Mouse (Mus musculus) layer of hippocampus, adult 2 months (tissue): ENCODE measurements around the gene Eif2b2. TPM values are rescaled to one million over a fixed set of nuclear protein-coding genes. Genes with fewer than 3 reads are reported as not detected.

Source experiments
- DNase-seq, 2 experiments: peaks; one replicate each; pipeline ENCODE4 v3.0.0; 2022; ENCODE audit warnings: low spot score in 2 of 2
- H3K27ac ChIP-seq: fragments of 200-600 bp; 2 replicates; pipeline ENCODE4 v1.8.1; 2022
- H3K4me3 ChIP-seq: fragments of 200-600 bp; 2 replicates; pipeline ENCODE4 v1.8.1; 2022; ENCODE audit warnings: mild to moderate bottlenecking
- CTCF ChIP-seq: fragments of 200-600 bp; conservative IDR thresholded peaks from 2 replicates; pipeline ENCODE4 v1.8.1; 2022; ENCODE audit warnings: antibody characterized with exemption, mild to moderate bottlenecking, moderate library complexity
- microRNA-seq, 2 experiments: library from miRNA; unstranded; fragments of <30 nt; microRNA quantifications; one replicate each; pipeline ENCODE4 v1.2.0; 2021
- total RNA-seq, 2 experiments: library from RNA; stranded (reverse); gene quantifications; 2 replicates each; pipeline ENCODE4 v1.2.3; 2021

Eif2b2 gene
- total RNA-seq, 2 experiments from 2014 or later = 63.5 to 65.3 TPM

DNA sequence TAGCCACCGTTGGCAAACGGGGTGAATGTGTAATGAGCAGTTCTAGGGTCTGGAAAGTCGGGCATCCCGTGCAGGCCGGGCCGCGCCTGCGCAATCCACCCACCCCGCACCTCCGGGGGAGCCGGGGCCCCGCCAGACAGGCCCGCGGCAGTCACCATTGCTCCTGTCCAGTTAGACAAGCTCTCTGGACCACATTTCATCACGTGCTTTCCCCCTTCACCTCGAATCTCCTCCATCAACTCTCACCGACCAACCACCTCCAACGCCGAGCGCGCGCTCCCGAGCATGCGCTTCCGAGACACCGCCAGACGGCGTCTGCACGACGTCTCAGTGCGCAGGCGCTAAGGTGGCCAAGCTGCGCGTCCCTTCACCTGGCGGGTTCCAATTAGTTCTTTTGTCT, 51.0 kb downstream of the Eif2b2 start, which contains the start of gene Mlh3:
Gene Mlh3 (minus strand): TSS at position 281 of the 400 bp plus-strand sequence.
- peak; percentile 66 for TF ChIP-seq CTCF
- peak; percentile 86 to 87 for DNase-seq
- peak within 1 kb of the TSS; percentile 71 for H3K4me3 ChIP-seq
- peak within 1 kb of the TSS; percentile 98 for H3K27ac ChIP-seq

- Histone ChIP-seq H3K27ac (no peak overlapping the region), H3K4me3 (no peak overlapping the region)
- 0 out of 2 replicates have a peak, but pooled peaks have one; percentile 23 for TF ChIP-seq CTCF
- no peak for DNase-seq
These were observed 52.0 kb downstream of the Eif2b2 start for GRCm38 (mm10) chr12:85271132-85271842.

GRCm38 (mm10) chr12:85271843-85272206, 52.5 kb downstream of the Eif2b2 start:
- Histone ChIP-seq H3K4me3 (no peak overlapping the region), H3K27ac (no peak overlapping the region)
- no peak for TF ChIP-seq CTCF
- no peak for DNase-seq

- no peak overlapping the region for H3K4me3 ChIP-seq
- DNase-seq = no peak
- H3K27ac ChIP-seq = no peak overlapping the region
- TF ChIP-seq CTCF = no peak
These were observed 54.2 kb downstream of the Eif2b2 start for GRCm38 (mm10) chr12:85273508-85273907.

Small RNA genes within 50 kb of the gene (microRNA-seq; reads per million reads assigned to microRNA genes)
- gene Mir6938 = 0.18 to 1.6 reads per million in 2 experiments

Other genes with a start within 250 kb of the Eif2b2 start
- 10 to 100 TPM; 33.8 to 34.7 TPM for gene Fcf1, start 248.6 kb upstream of the Eif2b2 start, total RNA-seq
- 100 to 1,000 TPM; 108 to 115 TPM for gene Arel1, start 248.6 kb upstream of the Eif2b2 start, total RNA-seq
- 100 to 1,000 TPM; 129 to 146 TPM for gene Ylpm1, start 223.2 kb upstream of the Eif2b2 start, total RNA-seq
- gene Prox2, start 108.7 kb upstream of the Eif2b2 start, total RNA-seq = 1 to 10 TPM; 2.0 to 2.2 TPM
- gene Dlst, start 108.6 kb upstream of the Eif2b2 start, total RNA-seq = 100 to 1,000 TPM; 145 to 155 TPM
- 10 to 100 TPM; 39.0 to 40.0 TPM for gene Rps6kl1, start 68.2 kb upstream of the Eif2b2 start, total RNA-seq
- 1 to 10 TPM; 4.7 to 5.2 TPM for gene Pgf, start 41.7 kb upstream of the Eif2b2 start, total RNA-seq
- gene Mlh3, start 51.1 kb downstream of the Eif2b2 start, total RNA-seq = 10 to 100 TPM; 19.3 to 19.9 TPM
- 10 to 100 TPM; 26.9 to 31.7 TPM for gene Acyp1, start 69.0 kb downstream of the Eif2b2 start, total RNA-seq
- gene Zc2hc1c, start 69.1 kb downstream of the Eif2b2 start, total RNA-seq = 1 to 10 TPM; 1.2 to 1.3 TPM
- gene Nek9, start 119.9 kb downstream of the Eif2b2 start, total RNA-seq = 10 to 100 TPM; 34.2 to 35.5 TPM
- 100 to 1,000 TPM; 156 to 166 TPM for gene Tmed10, start 155.4 kb downstream of the Eif2b2 start, total RNA-seq